Mouse (Mus musculus) left cerebral cortex, adult 2 months (tissue): ENCODE results near the gene Hnrnpr. TPM values are rescaled to one million over a fixed set of nuclear protein-coding genes. Genes with fewer than 3 reads are reported as not detected.

ENCODE experiments used
- DNase-seq, 2 experiments: peaks; one replicate each; pipeline ENCODE4 v3.0.0; 2021 to 2022; ENCODE audit warnings: low spot score in 2 of 2, mixed read lengths in 1 of 2; ENCODE audit errors: extremely low spot score in 1 of 2
- H3K27ac ChIP-seq: fragments of 200-600 bp; 2 replicates; pipeline ENCODE4 v1.8.1; 2022
- H3K4me3 ChIP-seq: fragments of 200-600 bp; 2 replicates; pipeline ENCODE4 v1.8.1; 2022
- CTCF ChIP-seq: fragments of 200-600 bp; IDR thresholded peaks from 2 replicates; pipeline ENCODE4 v1.8.1; 2022; ENCODE audit warnings: antibody characterized with exemption, mild to moderate bottlenecking, moderate library complexity
- intact Hi-C: fragments of 180-260 bp; cut with DNase I; formaldehyde crosslinking; loops from one replicate; pipeline ENCODE4 v1.15.1; 2025
- total RNA-seq, 2 experiments: library from RNA; stranded (reverse); gene quantifications; 2 replicates each; pipeline ENCODE4 v1.2.3; 2021

Gene Hnrnpr
- total RNA-seq, 2 experiments from 2014 or later = 76.4 to 79.1 TPM

- DNase-seq = no peak
- intact Hi-C loops = no loop called here
Observed at GRCm38 (mm10) chr4:136284891-136285290, 25.9 kb upstream of the Hnrnpr start.

GRCm38 (mm10) chr4:136285348-136285810 lies 25.4 kb upstream of the Hnrnpr start:
- Histone ChIP-seq H3K4me3 (peak overlapping the region; percentile 72), H3K27ac (peak overlapping the region; percentile 96)
- DNase-seq = peak; percentile 90 to 93
- no peak for TF ChIP-seq CTCF
- intact Hi-C loops = no loop called here

More at GRCm38 (mm10) chr4:136284891-136285290, 25.9 kb upstream of the Hnrnpr start:
- TF ChIP-seq CTCF = no peak
- Histone ChIP-seq H3K4me3 (peak overlapping the region; percentile 72), H3K27ac (peak overlapping the region; percentile 96)

GRCm38 (mm10) chr4:136285811-136286371 lies 24.9 kb upstream of the Hnrnpr start:
- DNase-seq = peak; percentile 91 to 95
- intact Hi-C loops = loop anchor here (1.0 kb wide), 1 partner anchor 24 kb away; the partner anchor contains the start of gene Hnrnpr
- H3K27ac ChIP-seq = peak overlapping the region; percentile 96
- H3K4me3 ChIP-seq = peak overlapping the region; percentile 72
- no peak; the same call in 1 of the 2 replicates for TF ChIP-seq CTCF

GRCm38 (mm10) chr4:136289918-136290780 lies 20.6 kb upstream of the Hnrnpr start:
- Histone ChIP-seq H3K4me3 (no peak overlapping the region), H3K27ac (no peak overlapping the region)
- intact Hi-C loops = no loop called here
- TF ChIP-seq CTCF = no peak
- no peak for DNase-seq

- intact Hi-C loops = no loop called here
- Histone ChIP-seq H3K27ac (no peak overlapping the region), H3K4me3 (no peak overlapping the region)
- TF ChIP-seq CTCF = no peak
- DNase-seq = no peak
Observed at GRCm38 (mm10) chr4:136290781-136291595, 19.8 kb upstream of the Hnrnpr start.

GRCm38 (mm10) chr4:136291692-136292091 lies 19.1 kb upstream of the Hnrnpr start:
- intact Hi-C loops = no loop called here
- Histone ChIP-seq H3K4me3 (no peak overlapping the region), H3K27ac (no peak overlapping the region)
- TF ChIP-seq CTCF = no peak
- DNase-seq = no peak

GRCm38 (mm10) chr4:136295941-136296340 lies 14.8 kb upstream of the Hnrnpr start:
- Histone ChIP-seq H3K4me3 (no peak overlapping the region), H3K27ac (no peak overlapping the region)
- no peak for DNase-seq
- intact Hi-C loops = no loop called here
- no peak for TF ChIP-seq CTCF

- DNase-seq = no peak
- no peak overlapping the region for H3K27ac ChIP-seq
- intact Hi-C loops = no loop called here
- no peak overlapping the region for H3K4me3 ChIP-seq
- no peak for TF ChIP-seq CTCF
Observed at GRCm38 (mm10) chr4:136302462-136302861, 8.3 kb upstream of the Hnrnpr start.

GRCm38 (mm10) chr4:136304181-136304580 lies 6.6 kb upstream of the Hnrnpr start:
- intact Hi-C loops = no loop called here
- DNase-seq = no peak
- TF ChIP-seq CTCF = no peak
- no peak overlapping the region for H3K4me3 ChIP-seq
- H3K27ac ChIP-seq = no peak overlapping the region

GRCm38 (mm10) chr4:136308355-136308754 lies 2.4 kb upstream of the Hnrnpr start:
- no peak overlapping the region for H3K27ac ChIP-seq
- no peak for TF ChIP-seq CTCF
- no peak for DNase-seq
- intact Hi-C loops = no loop called here
- H3K4me3 ChIP-seq = no peak overlapping the region

GRCm38 (mm10) chr4:136309780-136310179 lies 962 bp upstream of the Hnrnpr start:
- intact Hi-C loops = loop anchor here (1.0 kb wide), 1 partner anchor 23 kb away; no protein-coding TSS in a partner anchor
- Histone ChIP-seq H3K27ac (no peak overlapping the region; the same call in 1 of the 2 replicates), H3K4me3 (peak overlapping the region; percentile 98)
- DNase-seq = no peak
- TF ChIP-seq CTCF = no peak
